Mouse (Mus musculus) heart, postnatal 0 days (tissue): Measurements from ENCODE around the gene Ero1lb.

Experiments used
- CTCF ChIP-seq: IDR thresholded peaks from 2 replicates; pipeline ENCODE4 v1.5.1; 2016; ENCODE audit warnings: antibody characterized with exemption, control low read depth, low read depth
- EP300 ChIP-seq: IDR thresholded peaks from 2 replicates; pipeline ENCODE4 v1.6.1; 2016; ENCODE audit warnings: antibody characterized with exemption, low read depth

- no peak for TF ChIP-seq CTCF
- TF ChIP-seq EP300: no peak
Measured at GRCm38 (mm10) chr13:12574979-12575536, 9.4 kb downstream of the Ero1lb start.
